Mouse (Mus musculus) embryonic facial prominence, embryonic 10.5 days (tissue): Measurements from ENCODE around the gene Eml2. TPM values are rescaled to one million over a fixed set of nuclear protein-coding genes. Genes with fewer than 3 reads are reported as not detected.
"Not testable (repeated sequence)": the region's sequence is repeated elsewhere in the genome, so short reads cannot be mapped to it uniquely, and the experiment has no call there.

Experiments
- DNase-seq: peaks from one replicate; pipeline ENCODE4 v3.0.0-alpha.2; 2017; ENCODE audit warnings: low spot score
- H3K27ac ChIP-seq: fragments of 300-500 bp; sonication (generic); replicated peaks from 2 replicates; pipeline ENCODE4 v1.5.1; 2016; ENCODE audit warnings: mild to moderate bottlenecking
- H3K27me3 ChIP-seq: fragments of 300-500 bp; sonication (generic); replicated peaks from 2 replicates; pipeline ENCODE4 v1.6.1; 2016; ENCODE audit warnings: low read depth, mild to moderate bottlenecking; ENCODE audit not compliant: poor library complexity, severe bottlenecking
- H3K36me3 ChIP-seq: fragments of 300-500 bp; sonication (generic); replicated peaks from 2 replicates; pipeline ENCODE4 v1.6.1; 2016; ENCODE audit warnings: mild to moderate bottlenecking, moderate library complexity
- H3K4me1 ChIP-seq: fragments of 300-500 bp; sonication (generic); 2 replicates; pipeline ENCODE4 v1.6.1; 2016
- H3K4me3 ChIP-seq: fragments of 300-500 bp; sonication (generic); 2 replicates; pipeline ENCODE4 v1.5.1; 2016; ENCODE audit warnings: mild to moderate bottlenecking, moderate library complexity
- H3K9me3 ChIP-seq: fragments of 300-500 bp; sonication (generic); 2 replicates; pipeline ENCODE4 v1.6.1; 2016; ENCODE audit warnings: mild to moderate bottlenecking
- WGBS: fragments of 180-500 bp; shearing (Covaris S2); methylation state at CpG from one replicate; pipeline ENCODE4 v1.1.7; 2016; 5-methylcytosine and 5-hydroxymethylcytosine counted together
- polyA plus RNA-seq: library from polyadenylated mRNA; unstranded; fragments of >200 nt; fragmentation: Nextera tagmentation; extraction: Ambion mirVana; gene quantifications from 2 replicates; pipeline ENCODE4 v1.2.1, GENCODE M21; 2016

The Eml2 gene
- polyA plus RNA-seq, 1 experiment from 2014 or later: 5.2 TPM

GRCm38 (mm10) chr7:19149626-19150025, 26.6 kb upstream of the Eml2 start, which contains the start of gene Snrpd2:
Gene Snrpd2 (plus strand): TSS chr7:19149722.
- Histone ChIP-seq H3K36me3 (peaks cover 55% of the 10 kb centered on the region), H3K27ac (peak within 1 kb of the TSS; percentile 80), H3K27me3 (no peaks in the 10 kb centered on the region), H3K4me3 (peak within 1 kb of the TSS; percentile 87), H3K9me3 (no peaks in the 10 kb centered on the region), H3K4me1 (peaks cover 23% of the 10 kb centered on the region)
- peak; percentile 97 for DNase-seq
- WGBS: under 1% methylated on average over 24 of the region's 24 CpGs

GRCm38 (mm10) chr7:19151121-19151520, 25.1 kb upstream of the Eml2 start:
- H3K36me3 ChIP-seq: peaks cover 63% of the 10 kb centered on the region
- H3K9me3 ChIP-seq, H3K27me3 ChIP-seq, DNase-seq, H3K27ac ChIP-seq: not testable (repeated sequence)
- WGBS: 93% methylated on average over 10 of the region's 10 CpGs
- peak overlapping the region; percentile 87; the same call in 1 of the 2 replicates for H3K4me3 ChIP-seq
- peaks cover 23% of the 10 kb centered on the region for H3K4me1 ChIP-seq

DNA sequence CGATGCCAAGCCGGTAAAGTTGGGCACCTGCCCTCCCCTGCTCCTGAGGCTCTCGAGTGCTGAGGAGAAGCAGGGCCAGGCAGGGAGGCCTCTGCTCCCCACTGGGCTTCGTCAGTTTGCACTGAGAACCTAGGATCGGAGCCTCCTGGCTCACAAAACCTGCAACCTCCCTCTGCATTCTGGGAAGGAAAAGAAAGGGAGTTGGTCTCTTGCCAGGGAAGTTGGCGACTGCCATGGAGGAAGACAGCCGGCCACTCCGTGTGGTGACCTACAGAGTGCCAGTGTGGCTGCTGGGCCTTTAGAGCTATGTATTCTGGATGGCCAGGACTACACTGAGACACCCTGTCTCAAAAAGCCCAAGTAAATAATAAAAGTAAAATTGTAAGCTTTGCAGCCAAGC, 21.4 kb upstream of the Eml2 start:
- DNase-seq: no peak
- Histone ChIP-seq H3K36me3 (peaks cover 56% of the 10 kb centered on the region), H3K4me3 (no peak overlapping the region), H3K4me1 (peaks cover 28% of the 10 kb centered on the region), H3K9me3 (no peaks in the 10 kb centered on the region), H3K27ac (no peak overlapping the region), H3K27me3 (peaks cover 19% of the 10 kb centered on the region)
- 87% methylated on average over 8 of the region's 8 CpGs for WGBS

GRCm38 (mm10) chr7:19155825-19156475, 20.3 kb upstream of the Eml2 start:
- DNase-seq: no peak
- H3K4me3 ChIP-seq: no peak overlapping the region
- peaks cover 55% of the 10 kb centered on the region for H3K36me3 ChIP-seq
- H3K4me1 ChIP-seq: peaks cover 29% of the 10 kb centered on the region
- H3K9me3 ChIP-seq: 0 out of 2 replicates have a peak, but pooled peaks cover 2% of the 10 kb centered on the region
- peaks cover 31% of the 10 kb centered on the region for H3K27me3 ChIP-seq
- H3K27ac ChIP-seq: no peak overlapping the region
- WGBS: 63% methylated on average over 13 of the region's 13 CpGs

- WGBS: 6% methylated on average over 30 of the region's 30 CpGs
- peak overlapping the region; percentile 75 for H3K27ac ChIP-seq
These were observed 18.9 kb upstream of the Eml2 start for GRCm38 (mm10) chr7:19157160-19157800.

GRCm38 (mm10) chr7:19158601-19159000, 17.6 kb upstream of the Eml2 start:
- peaks cover 28% of the 10 kb centered on the region for H3K4me1 ChIP-seq
- H3K27me3 ChIP-seq: peaks cover 53% of the 10 kb centered on the region

More at GRCm38 (mm10) chr7:19157160-19157800, 18.9 kb upstream of the Eml2 start:
- Histone ChIP-seq H3K27me3 (peaks cover 39% of the 10 kb centered on the region), H3K4me1 (peaks cover 24% of the 10 kb centered on the region), H3K9me3 (0 out of 2 replicates have a peak, but pooled peaks cover 2% of the 10 kb centered on the region), H3K36me3 (peaks cover 42% of the 10 kb centered on the region), H3K4me3 (peak overlapping the region; percentile 43)
- DNase-seq: peak; percentile 94

GRCm38 (mm10) chr7:19159411-19159810, 16.8 kb upstream of the Eml2 start:
- Histone ChIP-seq H3K4me3 (peak overlapping the region; percentile 59), H3K27ac (no peak overlapping the region), H3K27me3 (peaks cover 61% of the 10 kb centered on the region), H3K9me3 (0 out of 2 replicates have a peak, but pooled peaks cover 2% of the 10 kb centered on the region), H3K36me3 (peaks cover 20% of the 10 kb centered on the region), H3K4me1 (peaks cover 36% of the 10 kb centered on the region)
- 13% methylated on average over 18 of the region's 18 CpGs for WGBS
- DNase-seq: no peak

More at GRCm38 (mm10) chr7:19158601-19159000, 17.6 kb upstream of the Eml2 start:
- no peak overlapping the region for H3K4me3 ChIP-seq
- WGBS: 74% methylated on average over 11 of the region's 11 CpGs
- 0 out of 2 replicates have a peak, but pooled peaks cover 2% of the 10 kb centered on the region for H3K9me3 ChIP-seq
- DNase-seq: no peak
- no peak overlapping the region for H3K27ac ChIP-seq
- peaks cover 28% of the 10 kb centered on the region for H3K36me3 ChIP-seq

- DNase-seq: peak; percentile 84
- Histone ChIP-seq H3K27me3 (peaks cover 68% of the 10 kb centered on the region), H3K4me3 (peak overlapping the region; percentile 59), H3K36me3 (peaks cover 13% of the 10 kb centered on the region), H3K27ac (peak overlapping the region; percentile 40), H3K9me3 (0 out of 2 replicates have a peak, but pooled peaks cover 2% of the 10 kb centered on the region), H3K4me1 (peaks cover 43% of the 10 kb centered on the region)
- 2% methylated on average over 20 of the region's 20 CpGs for WGBS
These were observed 16.1 kb upstream of the Eml2 start for GRCm38 (mm10) chr7:19160115-19160514.

DNA sequence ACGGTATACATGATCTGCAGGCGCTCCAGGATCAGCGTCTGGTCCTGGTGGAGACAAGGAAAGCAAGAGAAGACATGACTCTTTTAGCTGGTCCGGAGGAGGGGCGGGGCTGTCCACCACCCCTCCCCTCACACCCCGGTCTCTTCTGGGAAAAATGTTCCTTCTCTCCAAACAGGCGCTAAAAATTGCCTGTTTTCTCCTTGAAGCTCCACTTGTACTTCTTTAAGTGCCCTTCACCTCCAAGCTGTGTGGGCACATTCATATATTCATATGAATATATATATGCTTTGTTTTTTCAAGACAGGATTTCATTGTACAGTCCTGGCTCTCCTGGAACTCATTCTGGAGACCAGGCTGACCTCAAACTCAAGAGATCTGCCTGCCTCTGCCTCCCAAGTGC, 13.3 kb upstream of the Eml2 start:
- H3K4me3 ChIP-seq: no peak overlapping the region
- DNase-seq: no peak
- no peaks in the 10 kb centered on the region for H3K36me3 ChIP-seq
- peaks cover 8% of the 10 kb centered on the region; the same call in 1 of the 2 replicates for H3K9me3 ChIP-seq
- H3K27me3 ChIP-seq: peaks cover 83% of the 10 kb centered on the region
- 80% methylated on average over 7 of the region's 7 CpGs for WGBS
- H3K27ac ChIP-seq: no peak overlapping the region
- peaks cover 46% of the 10 kb centered on the region for H3K4me1 ChIP-seq

DNA sequence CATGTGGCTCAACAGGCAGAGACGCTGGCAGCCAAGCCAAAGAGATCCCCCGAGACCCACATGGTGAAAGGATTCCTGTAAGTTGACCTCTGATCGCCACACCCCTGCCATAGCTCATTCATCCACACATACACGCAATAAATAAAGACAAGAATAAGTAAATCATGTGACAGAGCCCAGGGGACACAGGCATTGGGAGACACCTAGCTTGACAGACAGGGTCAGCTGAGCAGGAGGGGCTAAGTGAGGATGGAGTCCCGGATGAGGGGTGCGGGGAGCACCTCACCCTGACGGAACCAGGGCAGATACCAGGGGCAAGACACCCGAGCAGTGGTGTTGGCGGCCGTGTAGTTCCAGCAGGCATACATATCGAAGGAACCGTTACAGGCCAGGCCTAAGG, 12.5 kb upstream of the Eml2 start:
- Histone ChIP-seq H3K27ac (no peak overlapping the region), H3K4me3 (peak overlapping the region; percentile 42), H3K4me1 (peaks cover 46% of the 10 kb centered on the region), H3K36me3 (no peaks in the 10 kb centered on the region), H3K27me3 (peaks cover 77% of the 10 kb centered on the region), H3K9me3 (peaks cover 8% of the 10 kb centered on the region; the same call in 1 of the 2 replicates)
- no peak for DNase-seq
- 32% methylated on average over 12 of the region's 12 CpGs for WGBS

- Histone ChIP-seq H3K4me1 (peaks cover 45% of the 10 kb centered on the region), H3K27ac (no peak overlapping the region), H3K27me3 (peaks cover 73% of the 10 kb centered on the region), H3K9me3 (peaks cover 8% of the 10 kb centered on the region; the same call in 1 of the 2 replicates), H3K36me3 (no peaks in the 10 kb centered on the region), H3K4me3 (peak overlapping the region; percentile 42)
- WGBS: 3% methylated on average over 6 of the region's 6 CpGs
- DNase-seq: peak; percentile 66
These were observed 12.0 kb upstream of the Eml2 start for GRCm38 (mm10) chr7:19164189-19164588.

DNA sequence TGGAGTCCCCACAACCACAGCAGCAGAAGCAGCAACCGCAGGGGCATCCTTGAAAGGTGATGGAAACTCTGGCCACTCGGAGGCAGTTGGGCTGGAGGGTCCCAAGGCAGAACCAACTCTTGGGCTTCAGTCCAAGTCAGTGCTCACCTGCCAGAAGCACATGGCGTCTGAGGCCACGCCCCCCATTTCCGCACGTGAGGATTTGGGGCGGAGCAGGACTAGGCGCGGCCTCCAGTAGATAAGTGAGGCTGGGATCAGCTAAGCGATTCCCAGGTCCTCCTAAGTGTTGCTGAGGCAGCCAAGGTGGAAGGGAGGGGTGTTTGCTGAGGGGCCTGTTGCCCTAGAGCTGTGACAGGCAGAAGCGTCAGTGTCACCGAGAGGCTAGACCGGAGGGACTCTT, 11.2 kb upstream of the Eml2 start:
- peaks cover 66% of the 10 kb centered on the region for H3K27me3 ChIP-seq
- 2% methylated on average over 13 of the region's 13 CpGs for WGBS
- H3K4me1 ChIP-seq: peaks cover 37% of the 10 kb centered on the region
- H3K27ac ChIP-seq: no peak overlapping the region
- no peaks in the 10 kb centered on the region for H3K36me3 ChIP-seq
- H3K9me3 ChIP-seq: peaks cover 7% of the 10 kb centered on the region; the same call in 1 of the 2 replicates
- H3K4me3 ChIP-seq: peak overlapping the region; percentile 42
- peak; percentile 51 for DNase-seq
